Mouse (Mus musculus): ENCODE measurements around the gene Srcin1.

The Srcin1 gene

DNA sequence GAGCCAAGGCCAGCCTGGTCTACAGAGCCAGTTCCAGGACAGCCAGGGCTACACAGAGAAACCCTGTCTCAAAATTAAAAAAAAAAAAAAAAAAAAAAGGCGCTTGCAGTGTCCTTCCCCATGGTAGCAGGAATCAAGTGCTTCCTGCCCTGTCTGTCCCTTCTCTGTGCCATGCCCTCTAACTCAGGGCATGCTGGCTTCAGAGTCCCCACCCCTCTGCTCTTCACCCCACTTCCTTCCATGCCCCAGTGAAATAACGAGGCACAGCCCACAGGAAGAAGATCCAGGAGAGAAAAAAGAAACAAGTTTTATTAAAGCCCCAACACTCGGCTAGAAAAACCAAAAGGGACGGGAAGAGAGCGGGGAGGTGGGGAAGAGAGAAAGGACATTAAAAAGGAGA is 66.9 kb downstream of the Srcin1 start:
- DNase-seq (ENCODE audit: low spot score in 2 of 2) = no peak

DNA sequence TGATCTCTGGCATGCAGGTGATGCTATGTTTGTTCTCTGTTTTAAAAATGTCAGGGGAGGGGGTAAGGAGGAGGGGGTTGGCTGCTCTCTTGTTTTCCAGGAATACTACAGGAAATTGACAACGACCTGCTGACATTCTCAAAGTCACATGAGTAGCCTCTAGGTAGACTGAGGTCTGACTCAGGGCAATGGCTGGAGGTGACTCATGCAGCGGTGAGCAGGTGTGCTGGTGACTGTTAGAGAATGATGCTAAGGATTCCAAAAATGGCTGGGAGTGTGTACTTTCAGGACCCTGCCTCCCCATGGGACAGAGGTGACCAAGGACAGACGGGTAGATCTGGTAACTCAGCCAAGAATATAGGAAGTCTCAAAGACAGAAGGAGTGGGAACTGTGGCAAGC is 67.8 kb downstream of the Srcin1 start:
- no peak for DNase-seq (ENCODE audit: low spot score in 2 of 2)

DNA sequence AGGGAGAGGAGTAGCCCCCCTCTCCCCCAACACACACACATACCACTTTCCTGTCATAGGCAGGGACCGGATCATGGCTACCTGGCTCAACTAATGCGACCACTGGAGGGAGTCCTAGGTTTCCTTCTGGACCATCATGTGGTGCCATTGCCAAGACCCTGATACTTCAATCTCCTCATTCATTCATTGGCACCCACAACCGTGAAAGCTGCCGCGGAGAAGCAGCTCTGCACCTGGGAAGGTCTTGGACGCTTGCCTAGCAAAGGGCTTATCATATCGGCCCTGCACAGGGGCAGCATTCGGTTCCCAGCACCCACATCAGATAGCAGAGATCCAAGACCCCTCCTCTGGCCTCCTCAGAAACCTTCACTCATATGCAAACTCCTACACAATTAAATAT is 69.7 kb downstream of the Srcin1 start:
- no peak for DNase-seq (ENCODE audit: low spot score in 2 of 2)

DNA sequence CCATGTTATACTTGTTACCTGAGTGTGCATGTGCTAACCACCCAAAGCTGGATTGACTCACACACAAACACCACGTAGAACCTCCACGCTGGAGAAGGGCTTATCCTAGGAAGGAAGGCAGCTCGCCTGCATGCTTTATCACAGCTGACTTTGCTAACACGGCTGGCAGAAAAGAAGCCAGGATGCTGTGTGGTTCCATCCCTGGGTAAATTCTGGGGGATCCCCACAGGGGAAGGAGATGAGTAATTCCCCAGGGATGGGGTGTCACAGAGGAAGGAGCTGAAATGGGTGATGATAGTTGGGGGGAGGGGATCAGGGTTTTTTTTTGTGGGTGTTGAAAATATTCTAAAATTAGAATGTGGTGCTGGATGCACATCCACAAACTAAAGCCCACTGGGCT is 70.2 kb downstream of the Srcin1 start:
- no peak for DNase-seq (ENCODE audit: low spot score in 2 of 2)

DNA sequence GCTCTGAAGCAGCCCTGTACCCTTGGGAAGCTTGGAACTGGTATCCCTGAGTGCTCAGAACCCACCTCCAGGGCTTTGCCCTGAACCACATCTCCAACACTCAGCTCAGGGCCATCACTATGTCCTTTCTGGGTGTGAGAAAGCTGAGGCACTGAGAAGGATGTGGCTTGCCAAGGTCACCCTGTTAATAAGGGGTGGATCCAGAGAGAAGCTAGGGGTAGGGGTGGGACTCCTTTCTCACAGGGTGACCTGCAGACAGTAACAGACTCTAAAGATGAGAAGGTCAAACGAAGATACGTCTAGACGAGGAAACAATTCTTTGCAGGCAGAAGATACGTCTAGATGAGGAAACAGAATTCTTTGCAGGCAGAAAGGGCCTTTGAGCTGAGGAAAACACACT is 73.1 kb downstream of the Srcin1 start:
- no peak for DNase-seq (ENCODE audit: low spot score in 2 of 2)

DNA sequence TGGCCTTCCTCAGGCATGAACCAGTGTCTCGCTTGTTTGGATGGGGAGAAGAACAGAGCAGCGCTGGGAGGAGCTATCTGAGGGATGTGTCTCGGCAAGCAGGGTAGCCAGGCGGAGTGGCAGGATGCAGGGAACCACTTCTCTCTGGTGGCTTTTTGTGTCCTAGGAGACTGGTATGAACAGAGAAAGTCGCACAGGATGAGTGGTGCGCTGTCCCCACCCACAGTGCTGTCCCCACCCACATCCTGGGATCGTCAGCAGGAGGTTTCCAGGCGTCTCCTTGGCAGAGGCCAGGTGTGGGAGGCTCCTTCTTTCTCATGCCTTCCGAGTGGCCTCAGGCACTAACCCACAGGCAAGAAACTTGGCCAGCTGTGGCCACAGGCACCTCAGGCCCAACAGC is 73.6 kb downstream of the Srcin1 start:
- no peak for DNase-seq (ENCODE audit: low spot score in 2 of 2)

DNA sequence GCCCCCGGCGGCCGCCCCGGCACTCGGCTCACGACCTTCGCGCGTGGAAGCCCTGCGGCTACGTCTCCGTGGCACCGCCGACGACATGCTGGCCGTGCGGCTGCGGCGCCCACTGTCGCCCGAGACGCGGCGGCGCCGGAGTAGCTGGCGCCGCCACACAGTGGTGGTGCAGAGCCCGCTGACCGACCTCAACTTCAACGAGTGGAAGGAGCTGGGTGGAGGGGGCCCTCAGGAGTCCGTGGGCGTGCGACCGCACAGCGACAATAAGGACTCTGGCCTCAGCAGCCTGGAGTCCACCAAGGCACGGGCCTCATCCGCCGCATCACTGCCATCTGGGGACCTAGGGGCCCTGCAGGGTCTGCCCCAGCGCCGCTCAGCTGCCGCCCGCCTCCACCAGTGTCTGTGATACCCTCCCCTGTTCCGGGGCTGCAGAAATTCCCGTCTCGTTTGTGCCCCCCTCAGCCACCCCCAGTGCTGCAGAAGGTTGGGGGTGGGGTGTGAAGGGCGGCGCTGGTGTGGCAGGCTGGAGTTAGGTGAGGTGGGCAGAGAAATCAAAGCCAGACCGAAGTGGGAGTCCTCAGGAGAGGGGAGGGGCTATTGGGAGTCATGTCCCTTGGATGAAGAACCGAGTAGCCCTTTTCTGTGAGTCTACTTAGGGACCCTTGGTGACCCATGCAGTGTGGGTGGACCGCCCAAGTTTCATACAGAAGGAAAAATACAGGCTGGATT is 75.1 kb downstream of the Srcin1 start:
- no peak for DNase-seq (ENCODE audit: low spot score in 2 of 2)

DNA sequence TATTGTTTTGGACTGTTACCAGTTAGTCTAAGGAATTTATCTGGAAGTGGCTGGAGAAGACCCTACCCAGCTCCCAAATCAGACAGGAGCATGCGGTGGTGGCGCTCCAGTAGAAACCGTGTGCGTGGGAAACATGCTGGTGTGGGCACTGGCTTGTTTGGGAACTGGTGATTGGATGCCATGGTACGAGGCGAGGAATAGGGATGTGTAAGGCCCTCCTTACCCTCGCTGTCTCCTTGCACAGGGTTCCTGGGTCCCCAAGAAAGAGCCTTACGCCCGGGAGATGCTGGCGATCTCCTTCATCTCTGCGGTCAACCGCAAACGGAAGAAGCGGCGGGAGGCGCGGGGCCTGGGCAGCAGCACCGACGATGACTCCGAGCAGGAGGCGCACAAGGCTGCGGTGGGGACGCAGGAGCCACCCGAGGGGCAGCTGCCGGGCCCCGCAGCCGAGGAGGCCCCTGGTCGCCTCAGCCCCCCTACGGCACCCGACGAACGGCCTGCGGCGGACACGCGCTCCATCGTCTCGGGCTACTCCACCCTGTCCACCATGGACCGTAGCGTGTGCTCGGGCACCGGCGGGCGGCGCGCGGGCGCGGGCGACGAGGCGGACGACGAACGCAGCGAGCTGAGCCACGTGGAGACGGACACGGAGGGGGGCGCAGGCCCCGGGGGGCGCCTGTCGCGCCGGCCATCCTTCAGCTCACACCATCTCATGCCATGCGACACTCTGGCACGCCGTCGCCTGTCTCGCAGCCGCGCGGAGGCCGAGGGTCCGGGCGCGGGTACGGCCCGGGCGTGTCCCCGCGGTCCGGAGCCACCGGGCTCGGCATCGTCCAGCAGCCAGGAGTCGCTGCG is 75.9 kb downstream of the Srcin1 start, which contains the start of gene 4933428G20Rik:
Gene 4933428G20Rik, minus strand, starts transcription at position 476 of the 855 bp plus-strand sequence.
- DNase-seq (ENCODE audit: low spot score in 2 of 2) = no peak

DNA sequence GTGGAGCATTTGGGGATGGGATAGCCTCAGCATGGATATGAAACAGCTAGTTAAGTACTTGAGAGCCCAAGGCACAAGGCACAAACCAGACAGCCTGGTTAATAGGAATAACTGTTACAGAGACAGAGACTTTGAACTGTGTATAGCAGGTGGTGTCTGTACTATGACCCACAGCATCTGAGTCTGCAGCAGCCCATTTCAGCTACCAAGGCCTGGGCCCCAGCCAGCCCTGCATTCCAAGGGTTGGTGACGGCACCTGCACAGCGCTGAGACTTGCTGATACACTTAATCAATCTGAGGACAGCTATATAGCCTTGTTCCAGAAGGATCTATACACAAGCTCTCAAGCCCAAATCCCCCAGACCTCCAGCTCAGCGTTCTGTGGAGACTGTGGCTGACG is 78.4 kb downstream of the Srcin1 start:
- DNase-seq (ENCODE audit: low spot score in 2 of 2) = no peak

DNA sequence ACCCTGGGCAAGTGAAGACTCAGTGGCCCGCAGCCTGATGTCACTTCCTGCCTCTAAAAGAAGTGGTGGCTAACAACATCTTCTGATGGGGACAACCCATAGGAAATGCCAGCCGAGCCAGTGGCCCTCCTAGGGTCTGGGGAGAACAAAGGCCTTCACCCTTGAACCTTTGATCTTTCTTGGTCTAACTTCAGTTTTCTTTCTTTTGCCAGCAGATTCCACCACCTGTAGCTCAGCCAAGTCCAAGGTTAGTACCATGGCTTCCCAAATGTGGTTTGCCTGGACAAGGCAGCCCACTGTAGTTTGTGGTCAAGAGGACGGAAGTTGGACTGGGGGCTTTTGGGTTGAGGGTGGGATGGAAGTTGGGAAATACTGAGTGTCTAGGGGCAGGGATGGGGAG is 83.2 kb downstream of the Srcin1 start:
- no peak for DNase-seq (ENCODE audit: low spot score in 2 of 2)

DNA sequence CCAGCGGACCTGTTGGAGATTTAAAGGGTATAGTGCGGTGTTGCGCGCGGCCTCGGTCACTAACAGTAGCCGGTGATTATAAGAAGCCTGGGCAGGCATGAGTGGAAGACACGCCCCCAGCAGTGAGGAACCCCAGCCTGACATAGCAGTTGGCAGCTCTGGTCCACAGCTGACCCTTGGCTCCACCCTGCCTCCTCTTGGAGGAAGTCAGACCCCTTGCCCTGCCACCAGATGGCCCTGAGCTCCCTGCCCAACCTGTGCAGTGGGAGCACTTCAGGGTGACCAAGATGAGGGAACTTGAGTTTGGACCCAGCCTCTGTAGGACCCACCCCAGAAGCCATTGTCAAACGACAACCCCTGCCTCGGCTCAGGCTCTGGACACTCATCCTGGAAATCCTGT is 84.3 kb downstream of the Srcin1 start:
- DNase-seq (ENCODE audit: low spot score in 2 of 2) = peak in 1 of 2 experiments; percentile 26

DNA sequence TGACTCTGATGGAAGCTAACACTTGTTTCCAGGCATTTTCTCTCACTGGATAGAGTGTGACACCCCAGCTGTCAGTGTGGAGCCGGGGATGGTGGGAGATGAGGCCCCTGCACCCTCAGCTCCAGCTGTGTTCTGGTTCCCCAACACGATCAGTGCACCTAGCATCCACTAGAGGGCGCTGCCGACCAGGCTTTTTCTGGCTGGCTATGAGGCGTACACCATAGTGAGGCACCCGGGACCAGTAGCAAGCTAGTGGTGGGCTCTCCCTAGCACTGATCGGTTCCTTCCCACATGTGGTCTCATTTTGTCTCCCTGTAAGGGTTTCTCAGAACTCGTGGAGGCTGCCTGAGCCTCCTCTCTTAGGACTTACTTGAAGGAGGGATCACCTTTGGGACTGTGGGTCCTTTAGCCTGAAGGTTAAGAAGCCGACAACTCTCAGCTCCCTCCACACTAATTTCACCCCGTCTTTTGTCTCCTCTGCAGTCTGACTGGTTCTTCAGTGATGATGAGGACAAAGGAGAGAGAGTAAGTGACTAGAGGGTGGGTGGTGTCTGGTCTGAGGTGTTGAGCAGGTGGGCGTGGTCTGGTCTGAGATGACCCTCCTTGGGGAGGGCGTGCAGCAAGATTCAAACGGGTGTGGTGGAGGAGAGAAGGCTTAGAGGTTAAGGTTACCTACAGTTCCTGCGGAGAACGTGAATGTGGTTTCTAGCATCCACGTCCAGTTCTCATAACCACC is 86.2 kb downstream of the Srcin1 start:
- peak; percentile 73 to 86 for DNase-seq (ENCODE audit: low spot score in 2 of 2)

DNA sequence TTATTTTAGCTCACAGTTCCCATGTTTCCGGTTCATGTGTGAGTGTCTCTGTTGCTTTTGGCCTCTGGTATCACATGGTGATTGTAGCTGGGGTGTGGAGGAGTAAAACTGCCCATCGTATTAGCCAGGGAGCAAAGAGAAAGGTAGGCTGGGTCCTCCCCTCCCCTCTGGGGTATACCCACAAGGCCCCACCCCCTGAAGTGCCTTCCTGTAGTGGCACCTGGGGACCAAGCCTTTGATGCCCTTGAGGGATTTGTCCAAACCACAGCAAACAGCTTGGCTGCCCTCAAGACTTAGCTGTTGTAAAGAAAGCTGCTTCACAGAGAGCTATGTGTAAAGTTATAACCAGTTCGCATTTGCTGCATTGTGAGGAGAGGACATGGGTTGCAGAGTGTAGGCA is 88.3 kb downstream of the Srcin1 start:
- peak in 1 of 2 experiments; percentile 57 for DNase-seq (ENCODE audit: low spot score in 2 of 2)

DNA sequence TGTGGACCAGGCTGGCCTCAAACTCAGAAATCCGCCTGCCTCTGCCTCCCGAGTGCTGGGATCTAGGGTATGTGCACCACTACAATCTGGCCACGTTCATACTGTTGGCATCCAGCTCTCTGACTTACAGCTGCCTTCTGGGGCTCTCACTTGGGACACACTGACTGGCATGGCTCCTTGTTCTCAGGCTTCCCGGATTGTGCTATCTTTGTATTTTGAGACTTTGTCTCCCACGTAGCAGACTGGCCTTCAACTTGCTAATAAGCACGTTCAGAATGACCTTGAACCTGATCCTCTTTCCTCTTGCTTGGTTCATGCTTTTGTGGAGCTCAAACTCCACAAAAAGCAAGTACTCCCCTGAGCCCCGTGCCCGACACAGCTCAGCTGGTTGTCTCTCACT is 90.3 kb downstream of the Srcin1 start:
- no peak for DNase-seq (ENCODE audit: low spot score in 2 of 2)

DNA sequence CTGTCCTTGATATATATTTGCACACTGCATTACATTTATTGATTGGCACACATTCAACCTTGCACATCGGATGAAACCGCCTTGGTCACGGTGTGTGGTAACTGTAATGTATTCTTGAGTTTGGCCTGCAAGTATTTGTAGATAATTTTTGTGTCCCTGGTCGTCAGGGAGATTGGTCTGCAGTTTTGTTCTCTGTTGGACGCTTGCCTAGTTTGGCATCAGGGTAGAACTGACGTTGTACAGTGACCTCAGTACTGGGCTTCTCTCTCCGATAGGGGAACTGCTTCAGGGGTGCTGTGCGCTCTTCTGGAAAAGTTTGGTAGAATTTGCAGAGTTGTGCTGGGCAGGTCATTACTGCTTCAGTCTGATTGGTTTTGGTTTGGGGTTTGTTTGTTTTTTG is 96.2 kb downstream of the Srcin1 start:
- no peak for DNase-seq (ENCODE audit: low spot score in 2 of 2)

DNA sequence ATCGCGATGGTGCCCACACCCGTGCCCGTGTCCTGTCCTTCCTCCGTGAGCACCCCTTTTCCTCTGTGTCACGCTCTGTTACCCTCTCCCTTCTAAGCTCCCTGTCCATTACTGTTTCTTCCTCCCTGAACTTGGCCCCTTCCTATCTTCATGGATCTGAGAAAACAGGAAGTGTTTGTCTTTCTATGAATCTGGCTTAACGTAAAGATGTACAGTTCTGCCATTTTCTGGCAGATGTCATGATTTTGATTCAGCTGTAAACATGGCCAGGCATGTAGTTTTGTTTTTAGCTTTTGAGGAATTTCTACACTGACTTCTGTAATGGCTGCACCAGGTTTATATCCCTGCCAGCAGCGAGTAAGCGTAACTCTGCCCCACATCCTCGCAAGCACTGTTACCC is 96.9 kb downstream of the Srcin1 start:
- DNase-seq (ENCODE audit: low spot score in 2 of 2) = no peak

DNA sequence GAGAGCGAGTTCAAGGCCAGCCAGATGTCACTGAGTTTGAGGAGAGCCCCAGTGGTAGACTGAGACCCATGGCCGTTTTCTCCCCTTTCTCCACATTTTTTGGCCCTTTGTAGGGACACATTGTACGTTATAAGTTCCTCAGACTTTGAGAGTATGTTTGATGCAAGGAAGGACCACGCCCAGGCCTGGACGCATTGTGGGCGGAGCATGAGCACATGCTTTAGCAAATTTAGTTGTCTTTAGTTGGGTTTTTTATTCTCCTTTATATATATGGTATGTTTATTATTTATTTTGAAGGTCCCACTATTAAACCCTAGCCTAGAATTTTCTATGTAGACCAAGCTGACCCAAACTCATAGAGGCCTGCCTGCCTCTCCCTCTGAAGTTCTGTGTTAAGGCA is 97.6 kb downstream of the Srcin1 start:
- DNase-seq (ENCODE audit: low spot score in 2 of 2) = no peak

DNA sequence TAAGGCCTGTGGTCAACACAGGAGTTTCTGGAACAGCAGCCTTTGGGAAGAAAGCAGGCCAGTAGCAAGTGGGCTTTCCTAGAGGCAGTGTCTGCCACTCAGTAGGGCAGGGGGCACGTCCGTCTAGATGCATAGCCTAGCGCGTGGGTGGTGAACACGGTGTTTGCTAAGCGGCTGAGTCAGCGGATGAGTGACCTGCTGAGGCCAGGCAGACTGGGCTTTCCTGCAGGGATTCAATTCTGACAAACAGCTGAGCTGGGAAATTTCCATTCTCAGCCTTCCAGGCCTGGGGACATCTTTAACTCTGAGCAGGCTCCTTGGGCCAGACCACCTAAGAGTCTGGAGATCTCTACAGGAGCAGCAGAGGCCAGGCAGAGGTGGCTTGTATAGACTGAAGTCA is 98.6 kb downstream of the Srcin1 start:
- no peak for DNase-seq (ENCODE audit: low spot score in 2 of 2)

DNA sequence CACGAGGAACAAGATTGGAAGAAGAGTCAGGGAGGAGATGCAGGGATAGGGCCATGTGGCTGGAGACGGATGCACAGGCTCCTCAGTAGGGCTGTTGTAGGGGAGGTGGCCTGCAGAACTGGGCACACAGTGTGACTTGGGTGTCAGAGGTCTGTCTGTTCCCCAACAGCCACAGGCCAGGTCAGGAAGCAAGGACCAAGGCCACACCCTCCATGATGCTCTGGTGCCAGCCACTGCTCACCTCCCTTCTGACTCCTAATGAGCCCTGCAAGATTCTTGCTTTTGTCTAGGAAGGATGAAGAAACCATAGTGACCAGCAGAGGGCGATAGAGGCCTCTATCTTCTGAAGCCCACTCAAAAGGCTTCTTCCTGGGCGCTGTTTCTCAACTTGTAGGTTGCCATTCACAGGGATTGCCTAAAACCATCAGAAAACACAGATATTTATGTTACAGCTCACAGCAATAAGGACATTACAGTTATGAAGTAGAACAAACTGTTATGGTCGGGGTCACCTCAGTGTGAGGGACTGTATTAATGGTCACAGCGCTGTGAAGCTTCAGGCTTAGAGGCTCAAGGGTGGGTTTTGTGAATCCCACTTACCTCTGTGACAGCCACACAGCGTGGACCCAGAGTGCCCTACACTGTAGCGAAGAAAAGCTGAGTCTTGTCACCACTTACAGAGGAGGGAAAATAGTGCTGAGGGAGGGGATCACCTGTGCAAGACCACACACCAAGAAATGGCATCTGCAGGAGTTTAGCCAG is 99.5 kb downstream of the Srcin1 start:
- peak; percentile 40 to 80 for DNase-seq (ENCODE audit: low spot score in 2 of 2)

DNA sequence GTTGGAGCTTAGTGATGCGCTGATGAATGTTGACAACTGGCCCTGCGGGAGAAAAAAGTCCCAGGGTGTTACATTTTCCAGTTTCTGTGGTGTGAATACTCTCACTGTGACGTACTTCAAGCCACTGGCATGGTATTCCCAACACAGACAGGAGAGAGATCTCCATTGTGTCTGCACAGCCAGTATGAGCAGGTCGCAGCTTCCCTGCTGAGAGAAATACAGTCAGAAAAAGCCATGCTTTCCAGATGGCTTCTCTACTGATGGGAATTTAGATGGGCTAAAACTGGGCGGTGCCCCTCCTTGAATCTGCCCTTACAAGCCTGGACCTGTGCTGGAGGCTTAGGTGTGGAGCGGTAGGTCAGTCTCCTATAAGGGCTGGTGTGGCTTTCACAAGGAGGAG is 104.7 kb downstream of the Srcin1 start:
- no peak for DNase-seq (ENCODE audit: low spot score in 2 of 2)

DNA sequence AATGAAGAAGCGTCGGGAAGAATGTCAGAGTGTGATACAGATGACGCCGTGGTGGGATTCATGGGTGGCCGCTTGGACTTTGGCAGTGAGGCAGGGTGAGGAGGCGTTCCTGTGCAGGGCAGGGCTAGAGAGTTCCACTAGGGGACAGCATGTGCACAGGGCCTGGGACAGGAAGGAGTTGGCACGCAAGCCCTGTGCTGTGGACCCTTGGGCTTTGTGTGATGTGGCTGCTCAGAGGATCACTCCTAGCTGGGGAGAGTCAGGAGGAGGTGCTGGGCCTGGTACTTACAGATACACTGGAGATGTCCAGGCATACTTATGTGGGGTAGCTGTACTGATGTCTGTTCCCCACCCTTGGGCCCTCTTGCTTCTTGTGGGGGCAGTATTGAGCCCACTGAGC is 106.2 kb downstream of the Srcin1 start:
- DNase-seq (ENCODE audit: low spot score in 2 of 2) = no peak

Measured in spleen, postnatal 10 days (tissue).